Mouse (Mus musculus): ENCODE data around the gene Ndufa5. TPM values are rescaled to one million over a fixed set of nuclear protein-coding genes. Genes with fewer than 3 reads are reported as not detected.

Ndufa5 gene
- total RNA-seq, 2 experiments from 2014 or later, result 272 to 273 TPM

- Histone ChIP-seq H3K27ac (peak within 1 kb of the TSS; percentile 80), H3K4me3 (peak within 1 kb of the TSS; percentile 22)
- DNase-seq (ENCODE audit: extremely low spot score in 1 of 2, low spot score in 2 of 2), result peak; percentile 84 to 87
- TF ChIP-seq CTCF (IDR thresholded peaks at IDR 0.05), result no peak; the same call in 1 of the 2 replicates
- intact Hi-C loops (cut with DNase I), result loop anchor here (10.0 kb wide), 1 partner anchor 1020 kb away; no protein-coding TSS in a partner anchor
Measured at GRCm38 (mm10) chr6:24514552-24515284, 13.1 kb downstream of the Ndufa5 start, which contains the start of gene Iqub. TSS of gene Iqub (minus strand) at chr6:24515067.

GRCm38 (mm10) chr6:24504141-24504540, 23.7 kb downstream of the Ndufa5 start:
- no peak for DNase-seq (ENCODE audit: extremely low spot score in 1 of 2, low spot score in 2 of 2)
- H3K4me3 ChIP-seq, result no peak overlapping the region

GRCm38 (mm10) chr6:24490341-24490740, 37.5 kb downstream of the Ndufa5 start:
- TF ChIP-seq CTCF (IDR thresholded peaks at IDR 0.05), result peak; percentile 84
- intact Hi-C loops (cut with DNase I), result no loop called here
- Histone ChIP-seq H3K27ac (no peak overlapping the region), H3K4me3 (no peak overlapping the region)
- DNase-seq (ENCODE audit: extremely low spot score in 1 of 2, low spot score in 2 of 2), result no peak

More at GRCm38 (mm10) chr6:24504141-24504540, 23.7 kb downstream of the Ndufa5 start:
- intact Hi-C loops (cut with DNase I), result no loop called here
- no peak overlapping the region for H3K27ac ChIP-seq
- no peak for TF ChIP-seq CTCF (IDR thresholded peaks at IDR 0.05)

GRCm38 (mm10) chr6:24486530-24486929, 41.3 kb downstream of the Ndufa5 start:
- DNase-seq (ENCODE audit: extremely low spot score in 1 of 2, low spot score in 2 of 2), result no peak
- Histone ChIP-seq H3K27ac (no peak overlapping the region), H3K4me3 (no peak overlapping the region)
- intact Hi-C loops (cut with DNase I), result no loop called here
- TF ChIP-seq CTCF (IDR thresholded peaks at IDR 0.05), result no peak

- intact Hi-C loops (cut with DNase I), result loop anchor here (5.0 kb wide), 1 partner anchor 53 kb away; no protein-coding TSS in a partner anchor
- no peak for TF ChIP-seq CTCF (IDR thresholded peaks at IDR 0.05)
- Histone ChIP-seq H3K27ac (peak overlapping the region; percentile 71), H3K4me3 (no peak overlapping the region)
- peak in 1 of 2 experiments; percentile 19 for DNase-seq (ENCODE audit: extremely low spot score in 1 of 2, low spot score in 2 of 2)
Measured at GRCm38 (mm10) chr6:24470571-24471132, 57.2 kb downstream of the Ndufa5 start.

GRCm38 (mm10) chr6:24470135-24470534, 57.7 kb downstream of the Ndufa5 start:
- H3K4me3 ChIP-seq, result no peak overlapping the region
- DNase-seq (ENCODE audit: extremely low spot score in 1 of 2, low spot score in 2 of 2), result no peak
- H3K27ac ChIP-seq, result peak overlapping the region; percentile 71
- no peak for TF ChIP-seq CTCF (IDR thresholded peaks at IDR 0.05)
- intact Hi-C loops (cut with DNase I), result loop anchor here (5.0 kb wide), 1 partner anchor 53 kb away; no protein-coding TSS in a partner anchor

Other genes starting within 250 kb of the Ndufa5 start
- 1 to 10 TPM; 2.4 to 2.8 TPM for gene Iqub, start 12.9 kb downstream of the Ndufa5 start, total RNA-seq (2021)
- not detected for gene Asb15, start 131 bp upstream of the Ndufa5 start, total RNA-seq (2021)
- gene Lmod2, start 69.7 kb upstream of the Ndufa5 start, total RNA-seq (2021), result not detected
- 100 to 1,000 TPM; 123 to 124 TPM for gene Wasl, start 137.0 kb upstream of the Ndufa5 start, total RNA-seq (2021)
- not detected for gene Hyal6, start 205.2 kb upstream of the Ndufa5 start, total RNA-seq (2021)
- not detected for gene Hyal4, start 220.3 kb upstream of the Ndufa5 start, total RNA-seq (2021)

All from left cerebral cortex, adult 2 months (tissue).